In genomic region chr15:7090211-7090765, GRCm38 (mm10) we compare ENCODE assay signal across 8 mouse cellular contexts. TPM values are rescaled to one million over a fixed set of nuclear protein-coding genes. Genes with fewer than 3 reads are reported as not detected.
DNase-seq lines count a peak whose midpoint lies in the region; ATAC-seq and TF ChIP-seq lines count a peak whose summit lies in the region.

Gene Lifr, plus strand, starts transcription at chr15:7090614.

- H3K9me3 ChIP-seq in hindbrain, postnatal 0 days (ENCODE audit: low read length), result no peaks in the 10 kb centered on the region
- H3K9me3 ChIP-seq in neural tube, embryonic 14.5 days (ENCODE audit: control insufficient read depth, low read length), result no peaks in the 10 kb centered on the region
- no peaks in the 10 kb centered on the region for H3K9me3 ChIP-seq in forebrain, embryonic 10.5 days

- no peaks in the 10 kb centered on the region for H3K4me1 ChIP-seq in hindbrain, postnatal 0 days (ENCODE audit: insufficient read depth, low read length)
- H3K4me1 ChIP-seq in neural tube, embryonic 14.5 days (ENCODE audit: control insufficient read depth, insufficient read depth, low read length), result no peaks in the 10 kb centered on the region
- H3K4me1 ChIP-seq in forebrain, embryonic 10.5 days, result peaks cover 27% of the 10 kb centered on the region

- H3K4me2 ChIP-seq in hindbrain, postnatal 0 days (ENCODE audit: low read depth, low read length), result no peak within 1 kb of the TSS
- H3K4me2 ChIP-seq in neural tube, embryonic 14.5 days (ENCODE audit: low read depth, low read length), result no peak within 1 kb of the TSS

- no peak for DNase-seq in adrenal gland, adult 18-20 months (ENCODE audit: low spot score in 2 of 2)
- no peak for DNase-seq in adrenal gland, adult (ENCODE audit: inconsistent age in 2 of 2, low spot score in 1 of 2)
- DNase-seq in urinary bladder, adult 2 months (ENCODE audit: low spot score), result no peak
- no peak for DNase-seq in urinary bladder, postnatal 36 days (ENCODE audit: low spot score in 2 of 2)
- DNase-seq in hindbrain, postnatal 0 days (ENCODE audit: low spot score), result no peak
- DNase-seq in thymus, adult 18-20 months, result no peak
- no peak for DNase-seq in forebrain, embryonic 10.5 days (ENCODE audit: extremely low spot score, low spot score)

- H3K27ac ChIP-seq in hindbrain, postnatal 0 days, result no peak within 1 kb of the TSS
- no peak within 1 kb of the TSS for H3K27ac ChIP-seq in neural tube, embryonic 14.5 days (ENCODE audit: low read depth, low read length)
- no peak within 1 kb of the TSS for H3K27ac ChIP-seq in forebrain, embryonic 10.5 days

- WGBS in hindbrain, postnatal 0 days, result 83% methylated on average over 8 of the region's 8 CpGs
- 91% methylated on average over 8 of the region's 8 CpGs for WGBS in neural tube, embryonic 14.5 days
- 64% methylated on average over 8 of the region's 8 CpGs for WGBS in forebrain, embryonic 10.5 days

- H3K36me3 ChIP-seq in hindbrain, postnatal 0 days (ENCODE audit: insufficient read depth, low read length), result no peaks in the 10 kb centered on the region
- H3K36me3 ChIP-seq in neural tube, embryonic 14.5 days (ENCODE audit: control insufficient read depth, insufficient read depth, low read length), result no peaks in the 10 kb centered on the region
- H3K36me3 ChIP-seq in forebrain, embryonic 10.5 days (replicated peaks), result no peaks in the 10 kb centered on the region

- TF ChIP-seq CTCF in hindbrain, postnatal 0 days (IDR thresholded peaks at IDR 0.05; ENCODE audit: low read depth), result no peak

- no peak for ATAC-seq in hindbrain, postnatal 0 days
- no peak for ATAC-seq in neural tube, embryonic 14.5 days (ENCODE audit: low read depth)

- H3K4me3 ChIP-seq in hindbrain, postnatal 0 days (ENCODE audit: low read length), result no peak within 1 kb of the TSS
- H3K4me3 ChIP-seq in neural tube, embryonic 14.5 days (ENCODE audit: low read depth, low read length), result no peak within 1 kb of the TSS
- H3K4me3 ChIP-seq in forebrain, embryonic 10.5 days, result no peak within 1 kb of the TSS

- H3K27me3 ChIP-seq in hindbrain, postnatal 0 days (ENCODE audit: insufficient read depth, low read length), result no peaks in the 10 kb centered on the region
- H3K27me3 ChIP-seq in neural tube, embryonic 14.5 days (ENCODE audit: control insufficient read depth, insufficient read depth, low read length), result no peaks in the 10 kb centered on the region
- H3K27me3 ChIP-seq in forebrain, embryonic 10.5 days (ENCODE audit: poor library complexity, severe bottlenecking), result peaks cover 69% of the 10 kb centered on the region

- no peak within 1 kb of the TSS for H3K9ac ChIP-seq in hindbrain, postnatal 0 days (replicated peaks; ENCODE audit: low read length)
- no peak within 1 kb of the TSS for H3K9ac ChIP-seq in neural tube, embryonic 14.5 days (replicated peaks; ENCODE audit: low read depth, low read length)

RNA-seq across cellular contexts. Expression of gene Lifr, which starts in this region (rescaled TPM):
- 10 to 100 TPM; 39.1 to 43.0 TPM for total RNA-seq in adrenal gland, adult 18-20 months (2021)
- polyA plus RNA-seq in urinary bladder, adult 2 months (2012; rRNA removed), result 13.2 and 19.8 TPM in 2 replicates
- total RNA-seq in hindbrain, postnatal 0 days (2014; rRNA removed), result 38.4 and 47.2 TPM in 2 replicates
- 17.3 and 19.6 TPM in 2 replicates for polyA plus RNA-seq in hindbrain, postnatal 0 days (2015; fragmentation: Nextera tagmentation; extraction: Ambion mirVana)
- polyA plus RNA-seq in neural tube, embryonic 14.5 days (2014; fragmentation: Nextera tagmentation; extraction: Ambion mirVana), result 32.1 and 48.0 TPM in 2 replicates
- polyA plus RNA-seq in forebrain, embryonic 10.5 days (2016; fragmentation: Nextera tagmentation; extraction: Ambion mirVana), result 5.6 and 7.4 TPM in 2 replicates
